Mouse (Mus musculus) ES-E14 (cell line): ENCODE measurements around the gene Rnf135. TPM values are rescaled to one million over a fixed set of nuclear protein-coding genes. Genes with fewer than 3 reads are reported as not detected.

Source experiments
- DNase-seq: peaks from one replicate; pipeline ENCODE4 v3.0.0-alpha.2; 2013; ENCODE audit warnings: low read depth, low spot score
- H3K27ac ChIP-seq: 2 replicates; pipeline ENCODE4 v1.5.1; 2012; ENCODE audit warnings: low read depth, mild to moderate bottlenecking, low read length, moderate library complexity, mixed read lengths; ENCODE audit not compliant: poor library complexity, insufficient read depth, severe bottlenecking
- H3K36me3 ChIP-seq: 2 replicates; pipeline ENCODE4 v1.6.1; 2012; ENCODE audit warnings: mild to moderate bottlenecking, low read length, moderate library complexity, mixed read lengths; ENCODE audit not compliant: control insufficient read depth, poor library complexity, insufficient read depth, severe bottlenecking
- H3K4me1 ChIP-seq, 2 experiments: fragments of 150-350 bp in 1 of 2; sonication (generic) in 1 of 2; 2 replicates each; pipeline ENCODE4 v1.6.1; 2012; ENCODE audit warnings: low read length in 2 of 2, mild to moderate bottlenecking in 1 of 2, mixed read lengths in 1 of 2; ENCODE audit not compliant: control insufficient read depth in 2 of 2, insufficient read depth in 2 of 2, poor library complexity in 1 of 2
- H3K4me3 ChIP-seq, 2 experiments: fragments of 150-350 bp in 1 of 2; sonication (generic) in 1 of 2; 2 replicates each; pipeline ENCODE4 v1.5.1; 2012; ENCODE audit warnings: low read length in 2 of 2, low read depth in 1 of 2, mild to moderate bottlenecking in 1 of 2, mixed read lengths in 1 of 2; ENCODE audit not compliant: insufficient read depth in 1 of 2, poor library complexity in 1 of 2, severe bottlenecking in 1 of 2
- H3K9ac ChIP-seq: 2 replicates; pipeline ENCODE4 v1.6.1; 2012; ENCODE audit warnings: low read depth, mild to moderate bottlenecking, low read length, mixed read lengths; ENCODE audit not compliant: poor library complexity, insufficient read depth, severe bottlenecking
- H3K9me3 ChIP-seq: fragments of 150-350 bp; sonication (generic); 2 replicates; pipeline ENCODE4 v1.6.1; 2012; ENCODE audit warnings: low read depth, mild to moderate bottlenecking, low read length; ENCODE audit not compliant: control insufficient read depth, insufficient read depth
- CHD2 ChIP-seq: IDR thresholded peaks from 2 replicates; pipeline ENCODE4 v1.6.1; 2014; ENCODE audit warnings: mild to moderate bottlenecking, low read depth, low read length, inconsistent platforms
- HCFC1 ChIP-seq: IDR thresholded peaks from 2 replicates; pipeline ENCODE4 v1.6.1; 2012; ENCODE audit warnings: low read length, inconsistent platforms, borderline replicate concordance; ENCODE audit not compliant: insufficient read depth
- MAFK ChIP-seq: IDR thresholded peaks from 2 replicates; pipeline ENCODE4 v1.6.1; 2014; ENCODE audit warnings: mild to moderate bottlenecking, low read depth, low read length, inconsistent platforms; ENCODE audit not compliant: insufficient read depth
- ZC3H11A ChIP-seq: IDR thresholded peaks from 2 replicates; pipeline ENCODE4 v1.6.1; 2012; ENCODE audit warnings: low read depth, mild to moderate bottlenecking, inconsistent platforms, low read length, borderline replicate concordance
- ZNF384 ChIP-seq: IDR thresholded peaks from 2 replicates; pipeline ENCODE4 v1.6.1; 2012; ENCODE audit warnings: low read depth, low read length, inconsistent platforms
- in situ Hi-C, 2 experiments: fragments of 600-800 bp; cut with MboI; formaldehyde crosslinking; loops; one replicate each; pipeline ENCODE4 v1.15.1; 2025; ENCODE audit warnings: low sequenced_read_pairs in 2 of 2, inconsistent platforms in 1 of 2; ENCODE audit not compliant: unreplicated experiment in 2 of 2
- total RNA-seq: library from RNA; depleted of rRNA; stranded (reverse); fragments of 300-350 nt; gene quantifications from 2 replicates; pipeline ENCODE4 v1.2.3, GENCODE M21; 2012

Gene Rnf135
- total RNA-seq, 1 experiment = 3.4 TPM

DNA sequence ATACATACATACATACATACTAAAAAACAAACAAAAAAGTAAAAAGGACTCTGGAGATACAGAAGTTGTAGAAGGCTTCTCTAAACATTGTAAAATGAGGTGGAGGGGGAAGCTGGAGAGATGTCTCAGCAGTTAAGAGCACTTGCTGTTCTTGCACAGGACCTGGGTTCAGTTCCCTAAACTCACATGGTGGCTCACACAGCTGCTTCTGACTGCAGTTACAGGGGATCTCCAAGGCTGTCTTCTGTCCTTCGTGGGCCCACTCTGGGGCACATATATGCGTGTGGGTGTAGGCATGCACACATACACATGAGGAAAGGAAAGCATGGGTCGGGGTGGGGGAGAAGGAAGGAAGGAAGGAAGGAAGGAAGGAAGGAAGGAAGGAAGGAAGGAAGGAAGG lies 14.0 kb upstream of the Rnf135 start:
- in situ Hi-C loops = no loop called here
- no peak for DNase-seq
- H3K9ac ChIP-seq = no peak overlapping the region
- no peaks in the 10 kb centered on the region for H3K36me3 ChIP-seq
- H3K4me3 ChIP-seq = no peak overlapping the region
- H3K9me3 ChIP-seq = no peaks in the 10 kb centered on the region
- H3K4me1 ChIP-seq = peaks cover 9 to 14% of the 10 kb centered on the region in 2 experiments; a peak in 3 of 4 replicates
- no peak overlapping the region for H3K27ac ChIP-seq
- TF ChIP-seq CHD2 (no peak), MAFK (no peak), ZC3H11A (no peak), HCFC1 (no peak), ZNF384 (no peak)

DNA sequence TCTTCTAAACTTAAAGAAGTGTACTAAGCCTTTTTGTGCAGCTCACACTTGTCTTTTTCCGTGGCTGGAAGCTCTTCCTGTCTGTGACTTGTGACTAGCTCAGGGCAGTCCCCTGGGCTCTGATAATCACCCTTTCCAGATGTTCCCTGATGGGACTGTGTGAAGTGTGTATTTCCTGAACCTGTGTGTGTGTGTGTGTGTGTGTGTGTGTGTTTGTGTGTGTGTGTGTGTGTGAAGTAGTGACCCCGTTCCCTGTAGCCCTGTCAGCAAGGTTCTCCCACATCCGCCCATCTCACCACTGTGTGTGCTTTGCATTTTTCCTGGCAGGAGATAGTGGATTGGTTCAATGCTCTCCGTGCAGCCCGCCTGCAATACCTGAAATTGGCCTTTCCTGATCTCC lies 13.3 kb upstream of the Rnf135 start:
- in situ Hi-C loops = no loop called here

DNA sequence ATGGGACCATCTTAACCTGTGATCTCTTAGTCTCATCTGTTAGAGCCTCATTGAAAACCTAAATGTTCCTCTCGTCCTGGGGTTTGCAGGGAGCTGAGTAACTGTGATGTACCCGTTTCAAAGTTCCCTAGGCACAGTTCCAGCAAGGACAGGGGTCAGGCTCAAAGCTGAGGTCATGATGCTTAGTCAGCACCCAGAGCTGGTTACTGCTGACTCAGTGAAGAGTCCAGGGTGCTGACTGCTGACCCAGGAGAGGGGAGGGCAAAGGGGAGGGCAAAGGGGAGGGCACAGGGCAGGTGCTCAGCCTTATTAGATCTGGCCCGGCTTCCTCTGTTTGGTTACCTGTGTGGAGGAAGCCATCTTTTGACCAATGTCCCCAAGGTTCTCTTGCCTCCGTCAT lies 11.8 kb upstream of the Rnf135 start:
- TF ChIP-seq MAFK = peak; percentile 82
- no peak for TF ChIP-seq ZNF384
- TF ChIP-seq ZC3H11A = no peak
- Histone ChIP-seq H3K4me1 (peaks cover 19 to 26% of the 10 kb centered on the region in 2 experiments), H3K4me3 (no peak overlapping the region), H3K9ac (no peak overlapping the region), H3K9me3 (no peaks in the 10 kb centered on the region), H3K27ac (no peak overlapping the region), H3K36me3 (no peaks in the 10 kb centered on the region)
- DNase-seq = no peak
- in situ Hi-C loops = no loop called here

More for the DNA sequence above, 13.3 kb upstream of the Rnf135 start:
- no peak overlapping the region for H3K4me3 ChIP-seq
- no peaks in the 10 kb centered on the region for H3K36me3 ChIP-seq
- no peak for TF ChIP-seq ZC3H11A
- no peak for TF ChIP-seq CHD2
- no peak for TF ChIP-seq ZNF384
- no peak for TF ChIP-seq MAFK
- no peak for TF ChIP-seq HCFC1
- no peak for DNase-seq
- H3K9me3 ChIP-seq = no peaks in the 10 kb centered on the region
- no peak overlapping the region for H3K9ac ChIP-seq
- H3K27ac ChIP-seq = no peak overlapping the region
- H3K4me1 ChIP-seq = peaks cover 11 to 15% of the 10 kb centered on the region in 2 experiments

DNA sequence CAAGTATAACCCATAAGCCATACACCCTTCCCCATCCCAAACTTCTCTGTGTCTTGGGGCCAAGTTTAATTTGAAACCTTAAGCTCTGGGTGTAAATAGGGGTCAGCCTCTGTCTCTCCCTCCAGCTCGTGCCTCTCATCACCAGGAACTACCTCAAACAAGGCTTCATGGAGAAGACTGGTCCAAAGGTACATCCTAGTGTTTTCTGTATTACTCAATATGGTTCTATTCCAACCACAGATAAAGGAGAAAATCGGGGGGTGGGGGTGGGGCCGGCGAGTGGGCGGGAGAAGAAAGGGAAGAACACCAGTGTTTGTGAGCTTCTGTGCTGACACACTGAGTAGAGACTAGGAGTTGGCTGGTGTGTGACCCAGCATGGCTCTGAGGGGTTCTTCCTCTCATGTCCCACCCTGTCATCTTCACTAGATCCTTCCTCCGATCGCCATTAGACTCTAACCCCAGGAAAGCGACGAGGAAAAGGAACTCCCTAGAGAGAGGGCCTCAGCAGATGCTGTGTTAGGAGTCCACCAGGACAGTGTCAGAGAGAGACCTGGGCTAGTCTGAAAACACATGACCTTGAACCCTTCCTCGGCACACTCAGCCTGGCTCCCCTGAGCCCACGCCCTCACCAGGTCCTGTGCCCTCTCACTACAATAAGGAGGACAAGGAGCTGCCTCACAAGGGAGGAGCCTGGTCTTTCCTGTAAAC lies 9.5 kb upstream of the Rnf135 start:
- DNase-seq = no peak
- H3K9me3 ChIP-seq = no peaks in the 10 kb centered on the region
- in situ Hi-C loops = no loop called here
- H3K27ac ChIP-seq = no peak overlapping the region
- TF ChIP-seq ZNF384 (no peak), HCFC1 (no peak), MAFK (no peak), CHD2 (no peak), ZC3H11A (no peak)
- no peaks in the 10 kb centered on the region for H3K36me3 ChIP-seq
- H3K4me3 ChIP-seq = no peak overlapping the region
- peak overlapping the region; percentile 13; the same call in 1 of the 2 replicates for H3K9ac ChIP-seq
- H3K4me1 ChIP-seq = peaks cover 17 to 32% of the 10 kb centered on the region in 2 experiments
